Mouse (Mus musculus) erythroblast, embryonic 14.5 days (primary cell): ENCODE results near the gene Taf7l.

Source experiments
- GATA1 ChIP-seq: IDR thresholded peaks from 2 replicates; pipeline ENCODE4 v1.6.1; 2012; ENCODE audit warnings: low read length, inconsistent platforms, mixed read lengths
- TAL1 ChIP-seq: IDR thresholded peaks from 3 replicates; pipeline ENCODE4 v1.6.1; 2012; ENCODE audit warnings: low read length, inconsistent platforms, mixed read lengths

GRCm38 (mm10) chrX:134509473-134509872 lies 33.2 kb upstream of the Taf7l start:
- TF ChIP-seq TAL1 (no peak), GATA1 (no peak)
